Mouse (Mus musculus): ENCODE data around the gene Nrsn2.

DNA sequence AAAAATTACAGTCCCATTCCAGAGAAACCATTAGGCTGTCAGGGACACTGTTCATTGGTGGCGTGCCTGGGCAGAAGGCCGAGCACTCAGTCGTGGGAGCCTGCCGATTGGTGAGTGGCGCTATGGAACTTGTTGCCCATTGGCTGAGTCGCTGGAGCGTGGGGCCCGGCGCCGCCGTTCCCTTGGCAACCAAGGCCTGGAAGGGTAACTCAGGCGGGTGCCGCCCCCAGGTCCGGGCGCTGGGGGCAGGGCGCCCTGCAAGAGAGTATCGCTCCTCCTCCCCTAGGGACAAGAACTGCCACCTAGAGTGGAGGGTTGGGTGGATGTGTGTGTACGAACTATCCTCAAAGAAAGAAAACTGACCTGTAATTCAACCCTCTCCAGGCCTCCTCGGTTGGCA, 29.7 kb upstream of the Nrsn2 start:
- TF ChIP-seq CTCF (IDR thresholded peaks at IDR 0.05; ENCODE audit: low read depth, low read length): no peak
- no peak for TF ChIP-seq GATA2 (IDR thresholded peaks at IDR 0.05; ENCODE audit: borderline replicate concordance, low read depth, low read length)
